Mouse (Mus musculus): ENCODE data around the gene Shoc2. TPM values are rescaled to one million over a fixed set of nuclear protein-coding genes. Genes with fewer than 3 reads are reported as not detected.
"Not testable (repeated sequence)": the region's sequence is repeated elsewhere in the genome, so short reads cannot be mapped to it uniquely, and the experiment has no call there.

Gene Shoc2
- polyA plus RNA-seq, 1 experiment from 2014 or later = 52.3 TPM

DNA sequence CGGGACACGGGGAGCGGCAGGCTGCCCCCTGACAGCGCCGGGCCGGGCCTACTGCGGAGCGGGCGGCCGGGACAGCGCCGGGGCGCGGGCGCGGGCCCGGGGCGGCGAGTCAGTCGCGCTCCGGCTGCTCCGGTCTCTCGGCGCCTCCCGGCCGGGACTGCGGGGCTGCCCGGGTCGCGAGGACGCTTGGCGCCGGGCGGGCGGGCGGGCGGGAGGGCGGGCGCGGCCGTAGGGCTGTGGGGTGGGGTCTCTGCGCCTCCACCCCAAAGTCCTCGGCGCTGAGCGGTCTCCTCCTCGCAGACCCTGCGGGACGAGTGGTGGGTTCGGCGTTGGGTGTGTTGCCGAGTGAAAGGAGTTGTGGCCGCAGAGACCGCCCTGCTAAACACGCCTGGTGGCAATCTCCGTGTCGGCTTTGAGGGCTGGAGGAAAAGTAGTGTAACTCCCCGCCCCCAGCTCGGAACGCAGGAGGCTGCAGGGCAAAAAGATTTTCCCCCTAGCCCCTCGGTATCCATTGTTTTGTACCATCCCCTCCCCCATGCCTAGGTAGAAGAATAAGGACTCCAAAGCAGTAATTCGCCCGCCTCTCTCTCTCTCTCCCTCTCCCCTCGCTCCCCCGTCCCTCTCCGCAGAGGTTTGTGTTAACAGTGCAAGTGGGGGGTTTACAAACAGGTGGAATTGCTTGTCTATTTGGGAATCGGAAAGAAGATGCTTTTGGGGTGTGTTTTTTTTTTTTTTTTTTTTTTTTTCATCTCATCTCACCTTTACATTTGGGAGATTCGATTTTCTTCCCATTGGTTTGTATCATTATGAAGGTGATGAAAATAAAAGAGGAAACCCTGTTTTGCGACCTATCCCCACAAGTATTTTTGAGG lies 1.3 kb downstream of the Shoc2 start:
- DNase-seq (ENCODE audit: low spot score) = peak; percentile 80
- under 1% methylated on average over 38 of the region's 69 CpGs for WGBS
- peak overlapping the region; percentile 41 for H3K4me2 ChIP-seq (ENCODE audit: low read depth, severe bottlenecking)

DNA sequence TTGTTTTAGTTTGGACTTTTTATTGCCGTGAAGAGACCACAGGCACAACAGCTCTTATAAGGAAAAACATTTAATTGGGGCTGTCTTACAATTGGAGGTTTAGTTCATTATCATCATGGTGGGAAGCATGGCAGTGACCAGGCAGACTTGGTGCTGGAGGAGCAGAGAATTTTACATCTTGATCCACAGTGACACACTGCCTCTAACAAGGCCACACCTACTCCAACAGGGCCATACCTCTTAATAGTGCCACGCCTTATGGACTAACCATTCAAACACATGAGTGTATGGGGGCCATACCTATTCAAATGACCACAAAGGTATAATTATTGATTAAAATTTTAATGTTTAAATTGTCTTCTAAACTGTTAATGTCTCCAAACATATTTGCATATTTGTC lies 13.4 kb downstream of the Shoc2 start:
- 91% methylated on average over 2 of the region's 2 CpGs for WGBS
- Histone ChIP-seq H3K4me1 (ENCODE audit: control insufficient read depth, insufficient read depth, low read length) (0 out of 2 replicates have a peak, but pooled peaks cover 4% of the 10 kb centered on the region), H3K9me3 (ENCODE audit: control insufficient read depth, low read length) (no peaks in the 10 kb centered on the region), H3K4me2 (ENCODE audit: low read depth, severe bottlenecking) (no peak overlapping the region), H3K9ac (ENCODE audit: low read length) (no peak overlapping the region), H3K27me3 (ENCODE audit: control insufficient read depth, insufficient read depth, low read length) (no peaks in the 10 kb centered on the region), H3K36me3 (ENCODE audit: control insufficient read depth, insufficient read depth, low read length) (no peaks in the 10 kb centered on the region), H3K27ac (replicated peaks; ENCODE audit: low read depth, low read length) (no peak overlapping the region), H3K4me3 (ENCODE audit: low read depth, low read length) (no peak overlapping the region)
- DNase-seq (ENCODE audit: low spot score) = no peak
- no peak for ATAC-seq (ENCODE audit: insufficient number of reproducible peaks, low FRiP score, low TSS enrichment, low read depth)

More for the DNA sequence above, 1.3 kb downstream of the Shoc2 start:
- Histone ChIP-seq H3K36me3 (ENCODE audit: control insufficient read depth, insufficient read depth, low read length) (no peaks in the 10 kb centered on the region), H3K9ac (ENCODE audit: low read length) (peak overlapping the region; percentile 93), H3K4me1 (ENCODE audit: control insufficient read depth, insufficient read depth, low read length) (peaks cover 3% of the 10 kb centered on the region; the same call in 1 of the 2 replicates), H3K4me3 (ENCODE audit: low read depth, low read length) (peak overlapping the region; percentile 85), H3K9me3 (ENCODE audit: control insufficient read depth, low read length) (no peaks in the 10 kb centered on the region), H3K27ac (replicated peaks; ENCODE audit: low read depth, low read length) (peak overlapping the region; percentile 93), H3K27me3 (ENCODE audit: control insufficient read depth, insufficient read depth, low read length) (no peaks in the 10 kb centered on the region)
- peak; percentile 36 for ATAC-seq (ENCODE audit: insufficient number of reproducible peaks, low FRiP score, low TSS enrichment, low read depth)

DNA sequence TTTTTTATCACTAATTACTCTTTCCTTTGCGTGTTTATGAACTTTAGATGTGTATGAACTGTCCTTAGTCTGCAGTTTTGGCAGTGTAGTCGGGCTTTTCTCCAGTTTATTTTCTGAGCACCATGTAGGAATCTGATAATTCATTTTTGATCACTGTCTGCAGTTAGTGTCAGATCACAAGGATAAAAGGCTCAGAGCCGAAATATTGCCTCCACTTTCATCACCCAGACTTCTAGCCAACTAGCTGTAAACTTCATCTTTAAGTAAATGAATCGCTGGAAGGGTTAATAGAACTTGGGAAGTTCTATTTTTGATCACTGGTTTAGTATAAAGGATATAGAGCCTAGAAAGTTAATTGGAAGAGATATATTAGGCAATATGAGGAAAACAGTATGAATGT lies 18.4 kb downstream of the Shoc2 start:
- Histone ChIP-seq H3K27me3 (ENCODE audit: control insufficient read depth, insufficient read depth, low read length) (no peaks in the 10 kb centered on the region), H3K27ac (replicated peaks; ENCODE audit: low read depth, low read length) (no peak overlapping the region), H3K36me3 (ENCODE audit: control insufficient read depth, insufficient read depth, low read length) (no peaks in the 10 kb centered on the region), H3K4me2 (ENCODE audit: low read depth, severe bottlenecking) (no peak overlapping the region), H3K4me1 (ENCODE audit: control insufficient read depth, insufficient read depth, low read length) (no peaks in the 10 kb centered on the region), H3K9me3 (ENCODE audit: control insufficient read depth, low read length) (no peaks in the 10 kb centered on the region), H3K4me3 (ENCODE audit: low read depth, low read length) (no peak overlapping the region), H3K9ac (ENCODE audit: low read length) (no peak overlapping the region)
- 92% methylated on average over 4 of the region's 4 CpGs for WGBS
- DNase-seq (ENCODE audit: low spot score) (no peak), ATAC-seq (ENCODE audit: insufficient number of reproducible peaks, low FRiP score, low TSS enrichment, low read depth) (no peak)

DNA sequence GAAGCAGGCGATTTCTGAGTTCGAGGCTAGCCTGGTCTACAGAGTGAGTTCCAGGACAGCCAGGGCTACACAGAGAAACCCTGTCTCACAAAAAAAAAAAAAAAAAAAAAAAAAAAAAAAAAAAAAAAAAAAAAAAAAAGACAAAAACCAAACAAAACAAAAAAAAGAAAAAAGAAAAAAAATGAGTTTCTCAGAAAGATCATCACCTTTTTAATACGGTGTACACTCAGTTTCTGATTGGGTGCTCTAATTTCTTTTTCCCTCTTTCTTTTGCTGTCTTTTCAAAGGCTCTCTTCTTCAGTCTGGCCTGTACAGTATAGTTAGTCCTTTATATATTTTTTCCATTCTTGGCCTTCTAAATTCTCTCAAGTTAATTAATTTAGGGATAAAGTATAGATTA lies 20.2 kb downstream of the Shoc2 start:
- H3K4me2 ChIP-seq (ENCODE audit: low read depth, severe bottlenecking); H3K4me3 ChIP-seq (ENCODE audit: low read depth, low read length); H3K27me3 ChIP-seq (ENCODE audit: control insufficient read depth, insufficient read depth, low read length); ATAC-seq (ENCODE audit: insufficient number of reproducible peaks, low FRiP score, low TSS enrichment, low read depth); DNase-seq (ENCODE audit: low spot score); H3K9ac ChIP-seq (ENCODE audit: low read length); H3K9me3 ChIP-seq (ENCODE audit: control insufficient read depth, low read length); H3K36me3 ChIP-seq (ENCODE audit: control insufficient read depth, insufficient read depth, low read length); H3K27ac ChIP-seq (replicated peaks; ENCODE audit: low read depth, low read length); H3K4me1 ChIP-seq (ENCODE audit: control insufficient read depth, insufficient read depth, low read length): not testable (repeated sequence)
- 90% methylated on average over 3 of the region's 3 CpGs for WGBS

DNA sequence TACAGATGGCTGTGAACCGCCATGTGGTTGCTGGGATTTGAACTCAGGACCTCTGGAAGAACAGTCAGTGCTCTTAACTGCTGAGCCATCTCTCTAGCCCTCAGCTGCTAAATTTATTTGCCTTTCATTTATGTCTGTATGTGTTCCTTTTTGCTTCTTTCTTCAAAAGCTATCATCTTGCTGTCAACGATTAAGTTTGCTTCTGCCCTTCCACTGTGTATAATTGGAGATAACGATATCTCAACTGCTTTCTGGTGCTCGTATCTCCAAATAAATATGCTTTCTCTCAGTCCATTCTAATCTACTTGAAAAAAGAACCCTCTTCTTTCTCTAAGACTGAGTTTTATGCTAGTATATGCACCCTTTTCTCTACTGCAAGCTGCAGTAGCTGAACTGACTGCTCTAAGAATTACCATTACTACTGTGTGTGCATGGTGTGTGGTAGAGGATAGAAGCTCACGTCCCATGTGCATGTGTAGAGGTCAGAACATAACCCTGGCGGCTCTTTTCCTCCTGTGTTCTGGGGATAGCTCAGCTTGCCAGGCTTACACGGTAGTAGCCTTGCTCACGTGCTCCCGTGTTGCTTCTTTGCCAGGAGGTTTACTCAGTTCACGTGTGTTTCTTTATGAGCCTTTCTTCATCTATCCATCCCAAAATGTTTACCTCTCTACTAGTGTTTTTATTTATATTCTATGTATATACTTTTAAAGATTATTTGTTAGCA lies 21.0 kb downstream of the Shoc2 start:
- Histone ChIP-seq H3K27me3 (ENCODE audit: control insufficient read depth, insufficient read depth, low read length) (no peaks in the 10 kb centered on the region), H3K4me2 (ENCODE audit: low read depth, severe bottlenecking) (no peak overlapping the region), H3K36me3 (ENCODE audit: control insufficient read depth, insufficient read depth, low read length) (no peaks in the 10 kb centered on the region), H3K9ac (ENCODE audit: low read length) (no peak overlapping the region), H3K4me3 (ENCODE audit: low read depth, low read length) (no peak overlapping the region), H3K4me1 (ENCODE audit: control insufficient read depth, insufficient read depth, low read length) (no peaks in the 10 kb centered on the region), H3K27ac (replicated peaks; ENCODE audit: low read depth, low read length) (no peak overlapping the region), H3K9me3 (ENCODE audit: control insufficient read depth, low read length) (no peaks in the 10 kb centered on the region)
- ATAC-seq (ENCODE audit: insufficient number of reproducible peaks, low FRiP score, low TSS enrichment, low read depth) = no peak
- WGBS = 92% methylated on average over 10 of the region's 10 CpGs
- no peak for DNase-seq (ENCODE audit: low spot score)

DNA sequence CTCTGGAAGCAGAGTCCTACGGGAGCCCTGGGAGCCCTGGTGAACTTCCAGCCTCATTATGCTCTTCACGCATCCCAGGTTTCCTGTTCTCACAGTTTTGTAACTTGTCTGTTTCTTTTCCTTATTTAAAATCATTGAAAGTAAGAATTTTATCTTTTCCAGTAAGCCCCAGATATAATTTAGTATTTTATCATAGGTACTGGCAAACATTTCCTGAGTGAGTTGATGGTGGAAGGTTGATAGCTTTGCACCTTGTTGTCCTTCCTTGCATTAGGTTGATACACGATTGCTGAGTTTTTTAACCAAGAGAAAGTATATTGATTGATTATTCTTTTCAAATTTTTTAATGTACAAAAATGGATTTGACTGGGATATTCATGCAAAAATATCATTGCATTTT lies 25.1 kb downstream of the Shoc2 start:
- no peak overlapping the region for H3K27ac ChIP-seq (replicated peaks; ENCODE audit: low read depth, low read length)
- no peaks in the 10 kb centered on the region; the same call in 1 of the 2 replicates for H3K4me1 ChIP-seq (ENCODE audit: control insufficient read depth, insufficient read depth, low read length)
- no peak overlapping the region for H3K9ac ChIP-seq (ENCODE audit: low read length)
- 95% methylated on average over 3 of the region's 3 CpGs for WGBS
- DNase-seq (ENCODE audit: low spot score) = no peak
- no peak for ATAC-seq (ENCODE audit: insufficient number of reproducible peaks, low FRiP score, low TSS enrichment, low read depth)
- H3K4me2 ChIP-seq (ENCODE audit: low read depth, severe bottlenecking) = no peak overlapping the region
- H3K27me3 ChIP-seq (ENCODE audit: control insufficient read depth, insufficient read depth, low read length) = no peaks in the 10 kb centered on the region
- H3K4me3 ChIP-seq (ENCODE audit: low read depth, low read length) = no peak overlapping the region
- H3K9me3 ChIP-seq (ENCODE audit: control insufficient read depth, low read length) = no peaks in the 10 kb centered on the region
- no peaks in the 10 kb centered on the region for H3K36me3 ChIP-seq (ENCODE audit: control insufficient read depth, insufficient read depth, low read length)

DNA sequence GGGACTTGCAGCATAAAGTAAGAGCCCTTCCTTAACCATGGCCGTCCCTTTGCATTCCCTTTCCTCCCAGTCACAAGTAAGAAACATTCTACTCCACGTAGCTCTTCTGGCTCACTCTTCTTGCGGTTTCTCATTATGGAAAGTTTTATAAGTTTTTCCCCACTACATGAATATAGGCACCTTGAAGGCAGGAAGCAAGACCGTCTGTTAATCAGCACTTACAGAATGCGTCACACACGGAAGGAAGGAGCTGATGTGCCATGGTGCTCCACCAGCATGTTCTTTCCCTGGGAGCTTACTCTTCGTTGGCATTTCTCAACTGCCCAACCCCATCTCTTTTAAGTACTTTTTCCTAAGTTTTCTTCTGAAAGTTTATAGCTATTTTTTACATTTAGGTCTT lies 27.8 kb downstream of the Shoc2 start:
- Histone ChIP-seq H3K27ac (replicated peaks; ENCODE audit: low read depth, low read length) (no peak overlapping the region), H3K9me3 (ENCODE audit: control insufficient read depth, low read length) (no peaks in the 10 kb centered on the region; the same call in 1 of the 2 replicates), H3K4me2 (ENCODE audit: low read depth, severe bottlenecking) (no peak overlapping the region), H3K4me1 (ENCODE audit: control insufficient read depth, insufficient read depth, low read length) (peaks cover 4% of the 10 kb centered on the region; the same call in 1 of the 2 replicates), H3K27me3 (ENCODE audit: control insufficient read depth, insufficient read depth, low read length) (no peaks in the 10 kb centered on the region), H3K36me3 (ENCODE audit: control insufficient read depth, insufficient read depth, low read length) (no peaks in the 10 kb centered on the region; the same call in 1 of the 2 replicates), H3K9ac (ENCODE audit: low read length) (no peak overlapping the region), H3K4me3 (ENCODE audit: low read depth, low read length) (no peak overlapping the region)
- 83% methylated on average over 7 of the region's 7 CpGs for WGBS
- ATAC-seq (ENCODE audit: insufficient number of reproducible peaks, low FRiP score, low TSS enrichment, low read depth) (no peak), DNase-seq (ENCODE audit: low spot score) (no peak)

DNA sequence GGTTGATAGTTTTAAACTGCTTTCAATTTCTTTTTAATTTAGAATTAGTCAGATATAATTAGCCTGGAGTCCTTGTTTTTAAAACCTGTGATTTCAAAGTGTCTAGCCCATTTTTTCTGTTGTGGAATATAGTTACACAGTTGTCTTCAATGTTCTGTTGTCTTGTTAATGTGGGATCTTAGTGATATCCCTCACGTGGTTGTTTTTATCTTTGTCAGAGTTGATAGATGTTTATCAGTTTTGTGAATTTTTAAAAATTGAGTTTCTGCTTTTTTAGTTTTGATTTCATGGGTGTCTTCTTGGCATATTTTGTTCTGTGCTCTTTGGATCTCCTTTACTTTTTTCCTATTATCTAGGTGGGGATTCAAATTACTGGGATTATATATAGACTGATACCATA lies 29.6 kb downstream of the Shoc2 start:
- Histone ChIP-seq H3K27me3 (ENCODE audit: control insufficient read depth, insufficient read depth, low read length) (no peaks in the 10 kb centered on the region), H3K4me3 (ENCODE audit: low read depth, low read length) (no peak overlapping the region), H3K4me1 (ENCODE audit: control insufficient read depth, insufficient read depth, low read length) (peaks cover 4% of the 10 kb centered on the region; the same call in 1 of the 2 replicates), H3K4me2 (ENCODE audit: low read depth, severe bottlenecking) (no peak overlapping the region), H3K9ac (ENCODE audit: low read length) (no peak overlapping the region), H3K9me3 (ENCODE audit: control insufficient read depth, low read length) (no peaks in the 10 kb centered on the region; the same call in 1 of the 2 replicates), H3K27ac (replicated peaks; ENCODE audit: low read depth, low read length) (no peak overlapping the region), H3K36me3 (ENCODE audit: control insufficient read depth, insufficient read depth, low read length) (no peaks in the 10 kb centered on the region; the same call in 1 of the 2 replicates)
- no peak for ATAC-seq (ENCODE audit: insufficient number of reproducible peaks, low FRiP score, low TSS enrichment, low read depth)
- WGBS = 85% methylated on average over 1 of the region's 1 CpGs
- DNase-seq (ENCODE audit: low spot score) = no peak
